Mouse (Mus musculus) heart, embryonic 15.5 days (tissue): ENCODE data around the gene Rrp7a. TPM values are rescaled to one million over a fixed set of nuclear protein-coding genes. Genes with fewer than 3 reads are reported as not detected.

ENCODE experiments used
- ATAC-seq: fragments of 200-750 bp; cut with Nextera tagmentation; replicated peaks from 2 replicates; pipeline ENCODE4 v1.8.0; 2017; ENCODE audit warnings: low read depth, moderate TSS enrichment; ENCODE audit not compliant: insufficient number of reproducible peaks, insufficient read depth, low FRiP score
- H3K27ac ChIP-seq: fragments of 300-500 bp; sonication (generic); 2 replicates; pipeline ENCODE4 v1.5.1; 2015; ENCODE audit warnings: mild to moderate bottlenecking, inconsistent platforms
- H3K27me3 ChIP-seq: fragments of 300-500 bp; sonication (generic); 2 replicates; pipeline ENCODE4 v1.6.1; 2015; ENCODE audit warnings: inconsistent platforms
- H3K36me3 ChIP-seq: fragments of 300-500 bp; sonication (generic); 2 replicates; pipeline ENCODE4 v1.6.1; 2015; ENCODE audit warnings: mild to moderate bottlenecking, inconsistent platforms
- H3K4me1 ChIP-seq: fragments of 300-500 bp; sonication (generic); replicated peaks from 2 replicates; pipeline ENCODE4 v1.6.1; 2015; ENCODE audit warnings: inconsistent platforms
- H3K4me2 ChIP-seq: fragments of 300-500 bp; sonication (generic); 2 replicates; pipeline ENCODE4 v1.6.1; 2015; ENCODE audit warnings: inconsistent platforms, mild to moderate bottlenecking, moderate library complexity
- H3K4me3 ChIP-seq: fragments of 300-500 bp; sonication (generic); 2 replicates; pipeline ENCODE4 v1.5.1; 2015; ENCODE audit warnings: mild to moderate bottlenecking, inconsistent platforms
- H3K9ac ChIP-seq: fragments of 300-500 bp; sonication (generic); 2 replicates; pipeline ENCODE4 v1.6.1; 2015; ENCODE audit warnings: mild to moderate bottlenecking, inconsistent platforms
- H3K9me3 ChIP-seq: fragments of 300-500 bp; sonication (generic); replicated peaks from 2 replicates; pipeline ENCODE4 v1.6.1; 2016; ENCODE audit warnings: inconsistent platforms
- WGBS: fragments of 180-500 bp; shearing (Covaris S2); methylation state at CpG from one replicate; pipeline ENCODE4 v1.1.7; 2015; ENCODE audit warnings: mixed read lengths; 5-methylcytosine and 5-hydroxymethylcytosine counted together
- polyA plus RNA-seq: library from polyadenylated mRNA; unstranded; fragments of >200 nt; fragmentation: Nextera tagmentation; extraction: Ambion mirVana; gene quantifications from 2 replicates; pipeline ENCODE4 v1.2.1, GENCODE M21; 2015

Gene Rrp7a
- 35.0 and 42.6 TPM in 2 replicates for polyA plus RNA-seq

DNA sequence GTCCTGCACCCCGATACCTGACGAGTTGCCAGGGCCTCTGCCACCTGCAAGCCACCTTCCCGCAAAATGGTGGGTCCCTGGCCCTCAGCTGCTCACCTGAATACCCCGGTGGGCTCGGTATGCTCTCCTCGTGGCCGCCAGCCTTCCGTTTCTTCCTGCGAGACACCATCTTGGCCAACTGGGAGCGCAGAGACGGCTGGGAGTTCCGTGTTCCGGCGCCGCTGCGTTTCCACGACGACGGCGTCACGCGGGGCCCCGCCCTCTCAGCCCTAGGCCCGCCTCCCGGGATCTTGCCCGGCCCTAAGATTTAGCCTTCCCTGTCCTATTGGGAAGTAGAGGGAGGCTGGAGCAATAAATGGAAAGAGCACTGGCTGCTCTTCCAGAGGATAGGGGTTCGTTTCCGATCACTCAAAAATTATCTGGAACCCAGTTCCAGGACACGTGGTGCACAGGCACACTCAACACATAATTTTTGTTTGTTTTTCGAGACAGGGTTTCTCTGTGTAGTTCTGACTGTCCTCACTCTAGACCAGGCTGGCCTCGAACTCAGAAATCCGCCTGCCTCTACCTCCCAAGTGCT lies at the start of gene Rrp7a:
TSS of gene Rrp7a (minus strand) at position 236 of the 580 bp plus-strand sequence.
- Histone ChIP-seq H3K4me3 (peak within 1 kb of the TSS; percentile 98), H3K27ac (peak within 1 kb of the TSS; percentile 79), H3K36me3 (peaks cover 40% of the 10 kb centered on the region), H3K4me1 (peaks cover 12% of the 10 kb centered on the region), H3K9me3 (no peaks in the 10 kb centered on the region), H3K4me2 (peak within 1 kb of the TSS; percentile 82), H3K9ac (peak within 1 kb of the TSS; percentile 84), H3K27me3 (no peaks in the 10 kb centered on the region)
- 9% methylated on average over 32 of the region's 32 CpGs for WGBS
- ATAC-seq: peak; percentile 89

DNA sequence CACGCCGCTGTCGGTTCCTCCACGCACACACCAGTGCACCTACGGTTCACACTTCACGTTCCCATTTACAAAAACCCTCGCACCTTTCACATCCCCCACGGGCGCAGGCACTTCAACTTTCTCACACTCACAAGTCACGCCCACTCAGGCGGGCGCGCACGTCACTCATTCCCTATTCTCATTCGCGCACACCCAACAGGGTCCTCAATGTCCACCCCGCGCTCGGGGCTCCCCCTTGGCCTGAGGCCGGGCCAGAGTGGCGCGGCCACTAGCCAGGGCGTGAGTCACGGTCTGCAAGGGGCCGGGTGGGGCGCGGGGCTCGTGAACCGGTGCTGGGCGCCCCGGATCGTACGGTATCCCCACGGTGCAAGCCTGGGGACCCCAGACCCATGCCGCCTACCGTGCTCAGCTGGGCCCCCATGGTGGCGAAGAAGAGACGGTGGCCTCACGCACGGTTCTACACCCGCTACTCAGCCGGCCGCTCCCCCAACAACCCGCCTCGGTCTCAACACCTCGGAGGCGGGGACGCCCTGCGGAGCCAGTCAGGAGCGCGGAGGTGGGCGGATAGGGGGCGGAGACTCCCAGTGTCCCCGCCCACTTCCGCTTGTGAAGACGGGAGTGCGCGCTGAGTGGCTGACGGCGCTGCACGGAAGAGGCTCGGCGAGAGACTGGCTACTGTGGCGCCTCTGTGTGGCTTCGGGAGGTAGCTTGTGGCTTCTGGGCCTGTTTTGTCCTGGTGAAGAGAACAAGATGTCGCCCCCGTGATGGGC lies 49.3 kb upstream of the Rrp7a start:
- Histone ChIP-seq H3K27ac (peak overlapping the region; percentile 84), H3K9me3 (no peaks in the 10 kb centered on the region), H3K4me2 (peak overlapping the region; percentile 88), H3K4me1 (peaks cover 35% of the 10 kb centered on the region), H3K36me3 (no peaks in the 10 kb centered on the region), H3K27me3 (no peaks in the 10 kb centered on the region), H3K4me3 (peak overlapping the region; percentile 71), H3K9ac (peak overlapping the region; percentile 79)
- peak; percentile 96 for ATAC-seq
- WGBS: under 1% methylated on average over 67 of the region's 67 CpGs

DNA sequence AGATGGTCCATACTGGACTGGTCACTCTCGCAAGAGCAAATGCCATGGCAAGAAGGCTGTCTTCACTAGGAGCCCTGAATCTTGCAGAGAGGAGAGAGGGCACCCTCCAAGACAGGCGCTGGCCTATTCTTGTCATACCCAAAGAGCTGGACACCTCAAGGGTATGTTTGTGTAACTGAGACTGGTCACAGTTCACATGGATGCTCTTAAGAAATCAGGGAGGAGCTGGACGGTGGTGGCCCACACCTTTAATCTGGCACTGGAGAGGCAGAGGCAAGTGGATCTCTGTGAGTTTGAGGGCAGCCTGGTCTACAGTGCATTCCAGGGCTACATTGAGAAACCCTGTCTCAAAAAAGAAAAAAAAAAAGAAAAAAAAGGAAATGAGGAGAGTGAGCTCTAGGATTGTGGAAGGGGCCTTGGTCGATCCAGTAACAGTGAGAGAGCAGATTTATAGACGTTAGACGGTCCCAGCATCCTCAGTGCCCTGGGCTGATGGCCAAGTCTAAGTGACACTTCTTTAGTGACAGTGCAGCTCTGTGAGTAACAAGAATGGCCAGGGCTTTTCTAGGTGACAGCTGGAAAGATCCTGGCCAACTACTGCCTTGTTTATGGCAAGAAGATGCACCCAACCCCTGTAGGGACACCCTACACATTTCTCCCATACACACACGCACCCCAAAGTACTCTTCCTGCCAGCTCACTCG lies 48.5 kb upstream of the Rrp7a start:
- peaks cover 42% of the 10 kb centered on the region for H3K4me1 ChIP-seq
- no peaks in the 10 kb centered on the region for H3K9me3 ChIP-seq
- 35% methylated on average over 8 of the region's 8 CpGs for WGBS
- peak overlapping the region; percentile 79 for H3K9ac ChIP-seq
- peak overlapping the region; percentile 71 for H3K4me3 ChIP-seq
- no peak for ATAC-seq
- peak overlapping the region; percentile 88 for H3K4me2 ChIP-seq
- no peaks in the 10 kb centered on the region for H3K27me3 ChIP-seq
- no peaks in the 10 kb centered on the region for H3K36me3 ChIP-seq
- peak overlapping the region; percentile 82 for H3K27ac ChIP-seq

DNA sequence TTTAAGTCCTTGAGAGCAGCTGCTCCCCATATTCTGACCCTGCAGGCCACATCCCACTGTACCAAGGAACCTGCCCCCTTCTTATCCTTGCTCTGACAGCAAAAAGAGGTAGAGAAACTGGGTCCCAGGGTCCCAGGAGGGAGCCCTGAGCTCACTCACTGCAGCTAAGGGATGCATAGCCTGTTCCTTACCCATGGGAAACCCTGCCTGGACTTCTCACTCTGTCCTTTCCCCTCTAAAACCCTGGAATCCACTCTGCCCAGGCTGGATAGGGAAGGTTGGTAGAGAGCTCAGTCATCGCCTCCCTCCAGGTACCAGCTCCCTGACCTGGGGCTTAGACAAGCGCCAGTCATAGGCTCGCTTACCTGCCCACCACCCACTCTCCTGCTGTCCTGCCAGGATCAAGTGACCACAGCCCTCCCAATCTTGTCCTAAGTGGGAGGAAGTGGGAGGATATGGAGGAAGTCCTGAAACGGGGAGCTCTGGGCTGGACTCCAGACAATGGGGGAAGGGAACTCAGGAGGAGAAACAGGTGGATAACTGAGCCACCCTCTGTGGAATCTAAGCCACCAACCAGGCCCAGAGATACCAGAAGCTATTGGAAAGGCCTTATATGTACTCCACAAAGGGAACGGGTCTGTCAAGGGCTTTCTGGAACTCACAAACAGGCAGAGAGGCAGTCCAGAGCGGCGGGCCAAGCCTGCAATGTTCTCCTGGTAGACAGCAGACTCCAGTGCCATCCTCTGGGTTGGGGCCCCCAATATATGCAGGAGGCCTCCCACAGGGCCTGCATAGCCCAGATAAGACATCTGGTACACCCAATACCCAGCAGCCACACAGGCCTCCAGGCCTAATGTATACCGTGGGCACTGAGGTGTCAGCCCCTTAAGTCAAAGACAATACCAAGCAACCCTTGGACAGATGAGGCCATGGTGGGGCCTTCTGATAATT lies 47.4 kb upstream of the Rrp7a start:
- Histone ChIP-seq H3K27me3 (no peaks in the 10 kb centered on the region), H3K36me3 (no peaks in the 10 kb centered on the region), H3K9me3 (no peaks in the 10 kb centered on the region), H3K4me3 (no peak overlapping the region; the same call in 1 of the 2 replicates), H3K9ac (0 out of 2 replicates have a peak overlapping the region, but pooled peaks have one; percentile 0), H3K27ac (peak overlapping the region; percentile 28; the same call in 1 of the 2 replicates), H3K4me1 (peaks cover 51% of the 10 kb centered on the region), H3K4me2 (peak overlapping the region; percentile 88)
- whole genome bisulfite sequencing: 79% methylated on average over 8 of the region's 8 CpGs
- ATAC-seq: no peak

DNA sequence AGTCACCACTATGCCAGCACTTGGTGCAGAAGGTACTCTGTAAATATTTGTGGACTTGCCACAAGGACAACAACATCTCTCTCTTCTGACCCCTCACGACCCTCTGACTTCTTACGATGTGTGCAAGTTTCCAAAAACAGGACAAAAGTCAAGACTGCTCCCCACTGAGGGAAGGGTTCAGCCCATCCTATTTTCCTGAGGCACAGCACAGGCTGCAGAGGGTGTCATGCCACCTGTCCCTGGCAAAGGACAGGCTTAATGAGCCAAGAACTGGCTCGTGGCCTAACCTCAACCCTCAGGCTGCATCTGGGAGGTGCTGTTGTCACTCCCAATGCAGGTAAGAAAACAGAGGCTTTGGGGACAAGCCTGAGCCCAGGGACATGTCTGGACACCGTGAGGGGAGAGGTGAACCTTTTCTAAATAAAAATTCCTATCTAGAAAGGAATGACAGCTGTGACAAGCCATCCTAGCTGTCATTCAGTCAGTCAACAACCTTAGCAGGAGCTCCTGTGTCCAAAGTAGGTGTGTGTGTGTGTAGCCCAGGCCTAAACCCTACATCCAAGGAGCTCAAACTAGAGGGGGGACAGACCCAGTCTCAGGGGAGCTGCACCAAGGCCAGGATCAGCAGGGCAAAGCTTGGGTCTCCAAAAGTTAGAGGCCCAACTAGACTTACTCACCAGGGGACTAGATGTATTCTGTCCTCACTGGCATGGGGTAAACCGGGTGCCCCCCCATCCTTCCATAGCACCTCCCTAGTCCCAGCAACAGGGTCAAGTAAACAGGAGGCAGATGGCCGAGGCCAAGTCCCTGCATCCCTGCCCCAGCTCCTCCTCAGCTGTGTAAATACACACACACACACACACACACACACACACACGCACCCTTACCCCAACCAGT lies 46.5 kb upstream of the Rrp7a start:
- 77% methylated on average over 7 of the region's 7 CpGs for WGBS
- H3K4me1 ChIP-seq: peaks cover 55% of the 10 kb centered on the region
- H3K36me3 ChIP-seq: no peaks in the 10 kb centered on the region
- H3K27ac ChIP-seq: peak overlapping the region; percentile 28; the same call in 1 of the 2 replicates
- peak overlapping the region; percentile 33 for H3K4me2 ChIP-seq
- H3K9me3 ChIP-seq: no peaks in the 10 kb centered on the region
- H3K27me3 ChIP-seq: no peaks in the 10 kb centered on the region
- ATAC-seq: no peak
- no peak overlapping the region for H3K9ac ChIP-seq
- H3K4me3 ChIP-seq: no peak overlapping the region

DNA sequence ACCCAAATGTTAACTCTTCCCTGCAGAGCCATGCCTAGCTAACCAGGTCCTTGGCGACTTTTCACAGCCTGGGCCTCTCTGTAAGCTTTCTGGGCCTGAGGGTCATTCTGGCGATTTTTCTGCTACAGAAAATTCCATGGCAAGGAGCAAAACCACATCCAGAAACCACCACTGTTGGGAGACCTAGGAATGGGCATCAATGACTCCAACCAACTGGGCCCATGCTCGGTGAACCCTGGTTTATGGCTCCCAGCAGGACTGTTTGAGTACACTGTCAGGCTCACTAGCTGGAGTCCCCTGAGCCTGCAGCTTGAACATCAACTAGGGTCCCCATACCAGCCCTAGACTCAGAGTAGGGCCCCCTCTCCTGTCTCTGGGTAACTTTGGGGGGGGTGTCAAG lies 45.7 kb upstream of the Rrp7a start:
- WGBS: 81% methylated on average over 3 of the region's 3 CpGs
- no peak overlapping the region for H3K27ac ChIP-seq
- no peaks in the 10 kb centered on the region for H3K36me3 ChIP-seq
- H3K9ac ChIP-seq: no peak overlapping the region
- no peak overlapping the region for H3K4me2 ChIP-seq
- no peaks in the 10 kb centered on the region for H3K9me3 ChIP-seq
- no peak overlapping the region for H3K4me3 ChIP-seq
- peaks cover 55% of the 10 kb centered on the region for H3K4me1 ChIP-seq
- ATAC-seq: no peak
- H3K27me3 ChIP-seq: no peaks in the 10 kb centered on the region

DNA sequence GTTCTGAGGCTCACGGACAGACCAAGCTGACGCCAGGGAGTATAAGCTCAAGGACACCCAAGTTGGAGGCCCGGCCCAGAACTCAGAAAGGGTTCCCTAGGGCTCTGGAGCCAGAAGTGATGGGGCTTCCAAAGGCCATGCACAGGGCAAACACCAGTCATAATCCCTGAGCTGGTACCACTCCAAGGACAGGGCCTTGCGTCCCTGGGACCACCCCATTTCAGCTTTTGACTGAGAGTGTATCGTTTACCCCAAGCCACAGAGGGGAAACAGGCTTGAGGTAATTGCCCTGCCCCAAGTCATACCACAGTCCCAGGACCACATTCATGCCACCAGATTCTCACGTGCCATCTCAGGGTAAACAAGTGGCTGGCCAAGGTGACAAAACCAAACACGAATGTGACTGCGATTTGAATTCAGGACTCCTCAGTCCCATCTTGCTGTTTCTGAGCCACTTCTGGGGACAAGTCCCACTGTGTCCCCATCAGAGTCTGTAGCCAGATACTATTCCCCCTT lies 45.0 kb upstream of the Rrp7a start:
- Histone ChIP-seq H3K27me3 (no peaks in the 10 kb centered on the region), H3K9me3 (no peaks in the 10 kb centered on the region), H3K27ac (no peak overlapping the region), H3K4me2 (no peak overlapping the region), H3K9ac (no peak overlapping the region), H3K4me3 (no peak overlapping the region), H3K4me1 (peaks cover 50% of the 10 kb centered on the region), H3K36me3 (no peaks in the 10 kb centered on the region; the same call in 1 of the 2 replicates)
- WGBS: 85% methylated on average over 8 of the region's 8 CpGs
- no peak for ATAC-seq

DNA sequence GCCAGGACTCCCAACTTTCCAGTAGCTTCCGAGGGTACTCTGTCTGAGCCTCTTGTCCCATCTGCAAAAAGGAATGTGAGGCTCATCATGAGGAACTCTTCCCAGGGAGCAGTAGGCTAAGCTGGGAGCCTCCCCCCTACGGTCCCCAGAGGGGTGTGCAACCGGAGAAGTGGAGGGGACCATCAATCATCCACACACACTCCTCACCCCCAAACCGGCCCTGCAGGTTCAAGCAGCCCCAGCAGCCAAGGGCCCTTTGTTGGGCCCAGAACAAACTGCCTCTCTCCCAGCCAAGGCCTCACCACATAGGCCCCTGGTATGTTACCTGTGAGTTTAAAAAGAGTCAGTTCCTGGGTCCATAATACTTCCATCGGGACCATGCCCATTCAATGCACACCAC lies 44.5 kb upstream of the Rrp7a start:
- Histone ChIP-seq H3K27me3 (no peaks in the 10 kb centered on the region), H3K9me3 (no peaks in the 10 kb centered on the region), H3K4me2 (no peak overlapping the region), H3K4me1 (peaks cover 50% of the 10 kb centered on the region), H3K36me3 (no peaks in the 10 kb centered on the region; the same call in 1 of the 2 replicates), H3K27ac (peak overlapping the region; percentile 45; the same call in 1 of the 2 replicates), H3K4me3 (no peak overlapping the region), H3K9ac (no peak overlapping the region)
- WGBS: 67% methylated on average over 5 of the region's 5 CpGs
- ATAC-seq: no peak

DNA sequence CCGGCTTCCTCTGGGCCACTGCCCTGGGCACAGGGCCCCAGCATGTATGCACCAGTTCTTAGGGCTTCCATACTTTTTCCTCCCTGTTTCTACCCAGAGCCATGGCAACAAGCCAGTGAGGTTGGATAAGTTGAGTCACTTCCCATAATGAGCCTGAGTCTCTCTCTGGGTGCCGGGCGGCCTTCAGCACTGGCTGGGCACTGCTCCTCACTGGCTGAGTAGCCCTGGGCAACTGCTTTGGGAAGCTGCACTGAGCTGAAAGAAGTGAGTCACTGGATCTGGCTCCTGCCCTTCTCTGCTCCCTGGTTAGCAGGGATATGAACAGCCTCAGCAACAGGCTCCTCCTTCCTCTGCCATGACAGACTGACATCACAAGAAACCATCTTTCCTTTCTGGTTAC lies 44.0 kb upstream of the Rrp7a start:
- Histone ChIP-seq H3K9ac (no peak overlapping the region), H3K36me3 (peaks cover 5% of the 10 kb centered on the region), H3K4me1 (peaks cover 50% of the 10 kb centered on the region), H3K27ac (peak overlapping the region; percentile 45; the same call in 1 of the 2 replicates), H3K27me3 (no peaks in the 10 kb centered on the region), H3K9me3 (no peaks in the 10 kb centered on the region), H3K4me3 (no peak overlapping the region), H3K4me2 (no peak overlapping the region)
- ATAC-seq: no peak
- 66% methylated on average over 3 of the region's 3 CpGs for WGBS
